Mouse (Mus musculus) forebrain, embryonic 11.5 days (tissue): ENCODE data around the gene Vtcn1. TPM values are rescaled to one million over a fixed set of nuclear protein-coding genes. Genes with fewer than 3 reads are reported as not detected.

Experiments
- ATAC-seq: fragments of 200-750 bp; cut with Nextera tagmentation; replicated peaks from 2 replicates; pipeline ENCODE4 v1.8.0; 2017; ENCODE audit warnings: moderate TSS enrichment; ENCODE audit not compliant: low FRiP score
- DNase-seq: peaks from one replicate; pipeline ENCODE4 v3.0.0-alpha.2; 2017; ENCODE audit warnings: low spot score
- H3K27ac ChIP-seq: fragments of 300-500 bp; sonication (generic); 2 replicates; pipeline ENCODE4 v1.5.1; 2014; ENCODE audit warnings: low read depth, low read length
- H3K27me3 ChIP-seq: fragments of 300-500 bp; sonication (generic); 2 replicates; pipeline ENCODE4 v1.6.1; 2014; ENCODE audit warnings: mild to moderate bottlenecking, low read length, mixed read lengths; ENCODE audit not compliant: control insufficient read depth, insufficient read depth
- H3K36me3 ChIP-seq: fragments of 300-500 bp; sonication (generic); 2 replicates; pipeline ENCODE4 v1.6.1; 2014; ENCODE audit warnings: mild to moderate bottlenecking, low read length, moderate library complexity, mixed read lengths; ENCODE audit not compliant: control insufficient read depth, insufficient read depth
- H3K4me1 ChIP-seq: fragments of 300-500 bp; sonication (generic); replicated peaks from 2 replicates; pipeline ENCODE4 v1.6.1; 2014; ENCODE audit warnings: low read length, mixed read lengths; ENCODE audit not compliant: control insufficient read depth, insufficient read depth
- H3K4me2 ChIP-seq: fragments of 300-500 bp; sonication (generic); 2 replicates; pipeline ENCODE4 v1.6.1; 2014; ENCODE audit warnings: low read depth, mild to moderate bottlenecking, low read length, moderate library complexity, mixed read lengths; ENCODE audit not compliant: severe bottlenecking
- H3K4me3 ChIP-seq: fragments of 300-500 bp; sonication (generic); 2 replicates; pipeline ENCODE4 v1.5.1; 2014; ENCODE audit warnings: low read depth, low read length
- H3K9ac ChIP-seq: fragments of 300-500 bp; sonication (generic); 2 replicates; pipeline ENCODE4 v1.6.1; 2014; ENCODE audit warnings: low read length
- H3K9me3 ChIP-seq: fragments of 300-500 bp; sonication (generic); 2 replicates; pipeline ENCODE4 v1.6.1; 2016; ENCODE audit warnings: low read length, mixed read lengths; ENCODE audit not compliant: control insufficient read depth
- WGBS: fragments of 180-500 bp; shearing (Covaris S2); extraction: QIAGEN DNeasy Blood & Tissue Kit; methylation state at CpG from one replicate; pipeline ENCODE4 v1.1.7; 2014; 5-methylcytosine and 5-hydroxymethylcytosine counted together
- polyA plus RNA-seq: library from polyadenylated mRNA; unstranded; fragments of >200 nt; fragmentation: Nextera tagmentation; extraction: Ambion mirVana; gene quantifications from 2 replicates; pipeline ENCODE4 v1.2.1, GENCODE M21; 2014

The Vtcn1 gene
- polyA plus RNA-seq, 1 experiment from 2014 or later = 0.09 TPM

- H3K9me3 ChIP-seq = no peaks in the 10 kb centered on the region
- no peak for DNase-seq
- no peak overlapping the region for H3K27ac ChIP-seq
- no peaks in the 10 kb centered on the region; the same call in 1 of the 2 replicates for H3K36me3 ChIP-seq
- no peak overlapping the region for H3K9ac ChIP-seq
- no peak overlapping the region for H3K4me2 ChIP-seq
- no peak overlapping the region for H3K4me3 ChIP-seq
- no peaks in the 10 kb centered on the region for H3K27me3 ChIP-seq
- 90% methylated on average over 6 of the region's 6 CpGs for WGBS
- no peak for ATAC-seq
- no peaks in the 10 kb centered on the region for H3K4me1 ChIP-seq
Observed at GRCm38 (mm10) chr3:100936201-100936600, 110.9 kb downstream of the Vtcn1 start.

- H3K27ac ChIP-seq = no peak overlapping the region
- no peak overlapping the region for H3K4me2 ChIP-seq
- H3K36me3 ChIP-seq = no peaks in the 10 kb centered on the region; the same call in 1 of the 2 replicates
- H3K4me1 ChIP-seq = no peaks in the 10 kb centered on the region
- 87% methylated on average over 4 of the region's 4 CpGs for WGBS
- H3K4me3 ChIP-seq = no peak overlapping the region
- ATAC-seq = no peak
- no peaks in the 10 kb centered on the region for H3K27me3 ChIP-seq
- no peak overlapping the region for H3K9ac ChIP-seq
- no peak for DNase-seq
- H3K9me3 ChIP-seq = no peaks in the 10 kb centered on the region
Observed at GRCm38 (mm10) chr3:100938211-100938610, 113.0 kb downstream of the Vtcn1 start.

- ATAC-seq (no peak), DNase-seq (no peak)
- no peaks in the 10 kb centered on the region for H3K27me3 ChIP-seq
- no peaks in the 10 kb centered on the region for H3K4me1 ChIP-seq
- H3K9ac ChIP-seq = no peak overlapping the region
- no peaks in the 10 kb centered on the region; the same call in 1 of the 2 replicates for H3K36me3 ChIP-seq
- no peaks in the 10 kb centered on the region for H3K9me3 ChIP-seq
- H3K27ac ChIP-seq = no peak overlapping the region
- no peak overlapping the region for H3K4me2 ChIP-seq
- no peak overlapping the region for H3K4me3 ChIP-seq
- WGBS = 95% methylated on average over 4 of the region's 4 CpGs
Observed at GRCm38 (mm10) chr3:100940496-100941037, 115.3 kb downstream of the Vtcn1 start.

Other genes with a start within 250 kb of the Vtcn1 start
- 61.4 and 65.1 TPM in 2 replicates for gene Man1a2, start 140.0 kb upstream of the Vtcn1 start, polyA plus RNA-seq
- gene Trim45, start 96.7 kb downstream of the Vtcn1 start, polyA plus RNA-seq = 5.0 and 5.9 TPM in 2 replicates
- gene Ttf2, start 144.2 kb downstream of the Vtcn1 start, polyA plus RNA-seq = 30.2 and 30.8 TPM in 2 replicates
- 0.07 TPM in 1 of 2 replicates, not detected in the other for gene Cd101, start 204.1 kb downstream of the Vtcn1 start, polyA plus RNA-seq